Mouse (Mus musculus) heart, embryonic 12.5 days (tissue): ENCODE data around the gene Bpifb6. TPM values are rescaled to one million over a fixed set of nuclear protein-coding genes. Genes with fewer than 3 reads are reported as not detected.

Experiments
- polyA plus RNA-seq: library from polyadenylated mRNA; unstranded; fragments of >200 nt; fragmentation: Nextera tagmentation; extraction: Ambion mirVana; gene quantifications from 2 replicates; pipeline ENCODE4 v1.2.1, GENCODE M21; 2016

Bpifb6 gene
- polyA plus RNA-seq, 1 experiment from 2014 or later = not detected

Other genes with a start within 250 kb of the Bpifb6 start
- 0.12 TPM in 1 of 2 replicates, not detected in the other for gene Dnmt3c, start 203.7 kb upstream of the Bpifb6 start, polyA plus RNA-seq
- gene Mapre1, start 159.1 kb upstream of the Bpifb6 start, polyA plus RNA-seq = 315 and 319 TPM in 2 replicates
- gene Efcab8, start 120.5 kb upstream of the Bpifb6 start, polyA plus RNA-seq = 0.09 TPM in 1 of 2 replicates, not detected in the other
- not detected in 2 replicates for gene Sun5, start 29.3 kb upstream of the Bpifb6 start, polyA plus RNA-seq
- gene Bpifb2, start 25.3 kb upstream of the Bpifb6 start, polyA plus RNA-seq = not detected in 2 replicates
- not detected in 2 replicates for gene Bpifb3, start 17.8 kb downstream of the Bpifb6 start, polyA plus RNA-seq
- gene Bpifb4, start 37.8 kb downstream of the Bpifb6 start, polyA plus RNA-seq = not detected in 2 replicates
- gene Bpifa6, start 74.6 kb downstream of the Bpifb6 start, polyA plus RNA-seq = not detected in 2 replicates
- gene Bpifa2, start 107.9 kb downstream of the Bpifb6 start, polyA plus RNA-seq = not detected in 2 replicates
- gene Bpifa3, start 229.9 kb downstream of the Bpifb6 start, polyA plus RNA-seq = not detected in 2 replicates
- gene Bpifa1, start 242.5 kb downstream of the Bpifb6 start, polyA plus RNA-seq = not detected in 2 replicates